Mouse (Mus musculus) bone marrow macrophage, adult 2 months (primary cell): Measurements from ENCODE around the gene Rfng. TPM values are rescaled to one million over a fixed set of nuclear protein-coding genes. Genes with fewer than 3 reads are reported as not detected.

Source experiments
- H3K27ac ChIP-seq: 2 replicates; pipeline ENCODE4 v1.5.1; 2012; ENCODE audit warnings: low read depth, low read length; ENCODE audit not compliant: insufficient read depth
- H3K4me1 ChIP-seq: 2 replicates; pipeline ENCODE4 v1.6.1; 2012; ENCODE audit warnings: low read length; ENCODE audit not compliant: control insufficient read depth, insufficient read depth
- H3K4me3 ChIP-seq: 2 replicates; pipeline ENCODE4 v1.5.1; 2012; ENCODE audit warnings: mild to moderate bottlenecking, low read length, moderate library complexity; ENCODE audit not compliant: insufficient read depth
- CTCF ChIP-seq: IDR thresholded peaks from 2 replicates; pipeline ENCODE4 v1.5.1; 2012; ENCODE audit warnings: low read depth, mild to moderate bottlenecking, low read length, moderate library complexity
- POLR2A ChIP-seq: IDR thresholded peaks from 2 replicates; pipeline ENCODE4 v1.6.1; 2012; ENCODE audit warnings: mild to moderate bottlenecking, low read depth, low read length, borderline replicate concordance
- polyA plus RNA-seq: library from polyadenylated mRNA; stranded (reverse); fragments of >200 nt; gene quantifications from 2 replicates; pipeline ENCODE4 v1.2.4, GENCODE M21; 2012; ENCODE audit not compliant: missing spikeins, insufficient read depth, insufficient read length

The Rfng gene
- polyA plus RNA-seq, 1 experiment = 22.6 TPM

- TF ChIP-seq POLR2A (no peak), CTCF (no peak)
- Histone ChIP-seq H3K27ac (no peak overlapping the region), H3K4me3 (no peak overlapping the region), H3K4me1 (peaks cover 28% of the 10 kb centered on the region)
Measured at GRCm38 (mm10) chr11:120751606-120752005, 32.4 kb downstream of the Rfng start.

DNA sequence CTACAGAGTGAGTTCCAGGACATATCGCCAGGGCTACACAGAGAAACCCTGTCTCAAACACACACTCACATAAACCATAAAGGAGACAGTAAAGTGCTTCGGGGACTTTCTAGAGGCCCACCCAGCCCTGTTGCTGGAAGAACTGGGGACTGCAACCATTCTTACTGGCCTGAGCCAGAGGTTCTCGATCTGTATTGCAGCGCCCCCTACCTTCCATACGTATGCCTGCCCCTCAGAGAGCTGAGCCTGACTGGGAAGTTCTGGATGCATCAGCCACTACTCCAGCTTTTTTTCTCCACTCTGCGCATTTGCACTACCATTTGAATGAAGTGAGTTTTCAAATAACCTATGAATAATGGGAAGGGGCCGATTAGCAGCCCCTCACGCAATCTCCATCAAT lies 34.6 kb downstream of the Rfng start:
- H3K4me3 ChIP-seq = no peak overlapping the region
- TF ChIP-seq POLR2A = no peak
- TF ChIP-seq CTCF = peak; percentile 63; the same call in 1 of the 2 replicates
- H3K27ac ChIP-seq = no peak overlapping the region
- H3K4me1 ChIP-seq = peaks cover 37% of the 10 kb centered on the region

- no peak overlapping the region for H3K4me3 ChIP-seq
- H3K27ac ChIP-seq = peak overlapping the region; percentile 88
- H3K4me1 ChIP-seq = peaks cover 37% of the 10 kb centered on the region
- no peak for TF ChIP-seq POLR2A
- no peak for TF ChIP-seq CTCF
Measured at GRCm38 (mm10) chr11:120747974-120748373, 36.0 kb downstream of the Rfng start.

GRCm38 (mm10) chr11:120744121-120744701 lies 39.8 kb downstream of the Rfng start:
- TF ChIP-seq POLR2A (no peak), CTCF (no peak)
- Histone ChIP-seq H3K27ac (no peak overlapping the region), H3K4me3 (no peak overlapping the region), H3K4me1 (peaks cover 26% of the 10 kb centered on the region)

DNA sequence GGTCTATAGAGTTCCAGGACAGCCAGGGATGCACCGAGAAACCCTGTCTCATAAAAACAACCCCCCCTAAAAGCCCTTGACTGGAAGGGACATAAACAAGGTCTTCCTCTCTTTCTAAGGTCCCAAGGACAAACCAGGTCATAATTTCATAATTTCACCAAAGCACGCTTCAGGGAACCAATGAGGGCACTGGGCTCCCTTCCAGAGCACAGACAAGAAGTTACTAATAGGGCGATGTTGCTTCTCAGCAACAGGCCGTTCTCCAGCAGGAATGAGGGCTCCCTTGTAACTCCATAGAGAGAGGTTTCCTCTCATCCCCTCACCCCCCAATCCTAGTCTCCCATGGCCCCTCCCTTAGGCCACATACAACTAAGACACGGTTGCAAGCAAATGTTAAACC lies 43.0 kb downstream of the Rfng start:
- Histone ChIP-seq H3K4me3 (no peak overlapping the region), H3K27ac (no peak overlapping the region), H3K4me1 (peaks cover 3% of the 10 kb centered on the region; the same call in 1 of the 2 replicates)
- TF ChIP-seq CTCF (no peak), POLR2A (no peak)

DNA sequence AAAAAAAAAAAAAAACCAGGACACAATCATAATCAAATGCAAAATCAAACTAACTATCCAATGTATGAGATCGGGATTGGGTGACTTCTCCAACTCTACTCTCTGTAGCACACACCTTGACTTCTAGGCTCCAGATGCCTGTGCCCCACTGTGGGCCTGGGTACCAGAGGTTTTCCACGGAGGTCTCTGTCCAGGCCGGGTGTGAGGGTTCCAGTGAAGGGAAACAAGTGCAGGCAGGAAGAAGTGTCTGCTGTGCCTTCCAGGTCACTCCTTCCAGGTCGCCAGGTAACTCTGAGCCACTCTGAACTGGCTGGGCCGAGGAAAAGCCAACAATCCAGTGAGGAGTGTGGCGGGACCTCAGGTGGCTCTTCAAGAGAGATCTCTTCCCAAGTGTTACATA lies 47.6 kb downstream of the Rfng start:
- Histone ChIP-seq H3K4me1 (peaks cover 23% of the 10 kb centered on the region), H3K4me3 (no peak overlapping the region), H3K27ac (no peak overlapping the region)
- TF ChIP-seq CTCF (no peak), POLR2A (no peak)

DNA sequence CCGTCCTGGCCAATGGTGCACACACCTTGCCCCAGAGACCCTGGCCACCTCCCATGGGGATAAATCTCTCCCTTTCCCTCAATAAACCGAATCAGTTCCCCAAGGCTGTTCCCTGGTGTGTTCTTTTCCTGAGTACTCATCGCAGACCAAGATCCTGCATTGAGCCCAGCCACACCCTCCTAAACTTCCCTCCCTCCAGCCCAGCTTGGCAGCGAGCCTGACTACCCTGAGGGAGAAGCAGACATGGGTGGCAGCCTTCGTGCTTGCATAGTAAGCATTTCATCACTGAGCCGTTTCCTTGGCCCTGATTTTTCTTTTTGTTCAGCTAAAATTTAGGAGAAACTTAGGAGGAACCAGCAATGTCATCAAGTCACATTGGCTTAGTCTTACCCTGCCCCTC lies 50.5 kb downstream of the Rfng start:
- TF ChIP-seq CTCF (no peak), POLR2A (no peak)
- no peak overlapping the region for H3K4me3 ChIP-seq
- H3K4me1 ChIP-seq = peaks cover 48% of the 10 kb centered on the region
- peak overlapping the region; percentile 80 for H3K27ac ChIP-seq

DNA sequence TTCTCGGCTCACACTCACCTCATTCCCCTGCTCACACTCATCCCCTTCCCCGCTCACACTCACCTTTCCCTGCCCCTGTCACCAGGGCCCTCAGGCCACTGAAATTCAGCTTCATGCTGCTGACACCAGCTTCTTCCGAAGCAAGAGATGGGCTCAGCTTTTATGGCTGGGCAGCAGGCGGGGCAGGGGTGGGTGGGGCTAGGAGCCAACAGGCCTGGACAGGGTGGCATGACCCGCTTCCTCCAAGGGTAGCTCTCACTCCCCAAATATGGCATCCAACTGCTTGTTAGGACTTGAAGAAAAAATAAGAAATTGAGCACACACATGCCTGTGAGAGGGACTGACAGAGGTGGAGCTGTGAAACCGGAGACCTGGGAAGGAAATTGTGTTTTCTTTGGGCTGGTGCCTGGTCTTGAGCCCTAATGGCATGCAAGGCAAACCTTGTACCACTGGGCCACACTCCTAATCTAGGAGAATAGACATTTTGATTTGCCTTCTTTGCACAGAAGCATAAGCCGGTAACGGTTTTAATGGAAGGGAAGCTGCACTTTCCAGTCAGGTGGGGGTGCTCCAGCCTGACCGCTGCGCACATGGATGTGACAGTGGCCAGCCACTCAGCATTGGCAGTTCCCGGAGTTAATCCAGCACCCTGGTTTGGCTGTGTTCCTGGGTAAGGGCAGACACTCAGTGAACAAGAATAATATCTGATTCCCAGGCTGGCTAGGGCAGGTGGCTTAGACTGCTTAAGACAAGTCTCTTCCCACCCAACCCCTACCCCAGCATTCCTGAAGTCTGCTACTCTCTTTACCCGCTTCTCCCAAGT lies 51.9 kb downstream of the Rfng start, which contains the start of gene Cbr2:
Gene Cbr2, minus strand, starts transcription at position 257 of the 823 bp plus-strand sequence.
- H3K4me1 ChIP-seq = peaks cover 51% of the 10 kb centered on the region
- H3K4me3 ChIP-seq = no peak within 1 kb of the TSS
- peak within 1 kb of the TSS; percentile 70 for H3K27ac ChIP-seq
- TF ChIP-seq CTCF (no peak), POLR2A (no peak)

- H3K4me1 ChIP-seq = peaks cover 52% of the 10 kb centered on the region
- no peak for TF ChIP-seq POLR2A
- no peak for TF ChIP-seq CTCF
- H3K27ac ChIP-seq = no peak overlapping the region
- no peak overlapping the region for H3K4me3 ChIP-seq
Measured at GRCm38 (mm10) chr11:120731395-120731794, 52.6 kb downstream of the Rfng start.

Other genes with a start within 250 kb of the Rfng start
- gene Mcrip1, start 234.5 kb downstream of the Rfng start, polyA plus RNA-seq = 63.5 and 64.0 TPM in 2 replicates
- gene Ppp1r27, start 233.1 kb downstream of the Rfng start, polyA plus RNA-seq = not detected in 2 replicates
- gene P4hb, start 211.0 kb downstream of the Rfng start, polyA plus RNA-seq = 292 and 334 TPM in 2 replicates
- 628 and 760 TPM in 2 replicates for gene Arhgdia, start 202.6 kb downstream of the Rfng start, polyA plus RNA-seq
- 97.5 and 121 TPM in 2 replicates for gene Alyref, start 185.8 kb downstream of the Rfng start, polyA plus RNA-seq
- 127 and 128 TPM in 2 replicates for gene Anapc11, start 185.8 kb downstream of the Rfng start, polyA plus RNA-seq
- 1.4 TPM in 1 of 2 replicates, not detected in the other for gene Npb, start 175.7 kb downstream of the Rfng start, polyA plus RNA-seq
- 52.4 and 64.5 TPM in 2 replicates for gene Pcyt2, start 166.3 kb downstream of the Rfng start, polyA plus RNA-seq
- 78.5 and 91.5 TPM in 2 replicates for gene Sirt7, start 159.0 kb downstream of the Rfng start, polyA plus RNA-seq
- 76.0 and 77.5 TPM in 2 replicates for gene Mafg, start 150.6 kb downstream of the Rfng start, polyA plus RNA-seq
- gene Pycr1, start 140.4 kb downstream of the Rfng start, polyA plus RNA-seq = 0.61 and 0.78 TPM in 2 replicates
- not detected in 2 replicates for gene Myadml2, start 136.0 kb downstream of the Rfng start, polyA plus RNA-seq
- gene Notum, start 123.0 kb downstream of the Rfng start, polyA plus RNA-seq = not detected in 2 replicates
- 42.8 and 50.5 TPM in 2 replicates for gene Aspscr1, start 111.2 kb downstream of the Rfng start, polyA plus RNA-seq
- 109 and 110 TPM in 2 replicates for gene Cenpx, start 70.5 kb downstream of the Rfng start, polyA plus RNA-seq
- gene Lrrc45, start 70.3 kb downstream of the Rfng start, polyA plus RNA-seq = 34.3 and 46.1 TPM in 2 replicates
- 14.3 and 18.1 TPM in 2 replicates for gene Rac3, start 62.7 kb downstream of the Rfng start, polyA plus RNA-seq
- gene Dcxr, start 56.9 kb downstream of the Rfng start, polyA plus RNA-seq = 65.0 and 65.6 TPM in 2 replicates
- gene Cbr2, start 52.1 kb downstream of the Rfng start, polyA plus RNA-seq = 57.0 and 81.4 TPM in 2 replicates
- 13.2 and 32.4 TPM in 2 replicates for gene Hmga1b, start 21.4 kb downstream of the Rfng start, polyA plus RNA-seq
- gene Gps1, start 65 bp upstream of the Rfng start, polyA plus RNA-seq = 34.7 and 41.1 TPM in 2 replicates
- 22.7 and 28.5 TPM in 2 replicates for gene Dus1l, start 12.2 kb upstream of the Rfng start, polyA plus RNA-seq
- 6.9 and 8.1 TPM in 2 replicates for gene Fasn, start 40.3 kb upstream of the Rfng start, polyA plus RNA-seq
- 3.0 and 4.1 TPM in 2 replicates for gene Ccdc57, start 148.7 kb upstream of the Rfng start, polyA plus RNA-seq
- 45.2 and 50.5 TPM in 2 replicates for gene Slc16a3, start 164.3 kb upstream of the Rfng start, polyA plus RNA-seq
- gene Csnk1d, start 207.1 kb upstream of the Rfng start, polyA plus RNA-seq = 80.3 and 87.4 TPM in 2 replicates